Mouse (Mus musculus): ENCODE results near the gene Aff1. TPM values are rescaled to one million over a fixed set of nuclear protein-coding genes. Genes with fewer than 3 reads are reported as not detected.

The Aff1 gene
- polyA plus RNA-seq, 1 experiment from 2014 or later: 19.3 TPM

DNA sequence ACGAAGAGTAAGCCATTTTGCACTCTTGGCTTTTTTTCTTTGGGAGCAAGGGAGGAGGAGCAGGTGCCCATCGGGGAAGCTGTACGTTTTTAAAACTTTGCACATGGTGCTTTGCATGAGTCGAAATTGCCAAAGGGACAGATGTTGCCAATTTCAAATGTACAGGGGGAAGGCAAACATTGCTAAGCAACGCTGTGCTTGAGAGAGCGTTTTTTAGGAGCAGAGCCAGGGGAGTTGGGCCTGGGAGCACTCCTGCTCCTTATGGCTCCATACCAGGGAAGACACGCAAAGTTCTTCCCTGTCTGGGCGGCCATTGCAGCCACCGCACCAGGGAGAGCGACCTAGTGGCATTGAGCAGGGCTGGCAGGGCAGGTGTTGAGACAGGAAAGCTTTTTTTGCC, 105.6 kb downstream of the Aff1 start:
- Histone ChIP-seq H3K9ac (ENCODE audit: low read depth, low read length) (no peak overlapping the region), H3K4me1 (replicated peaks; ENCODE audit: control insufficient read depth, insufficient read depth, low read length) (0 out of 2 replicates have a peak, but pooled peaks cover 2% of the 10 kb centered on the region), H3K4me2 (no peak overlapping the region), H3K27ac (ENCODE audit: low read depth, low read length) (no peak overlapping the region), H3K9me3 (ENCODE audit: control insufficient read depth, low read length) (no peaks in the 10 kb centered on the region), H3K4me3 (ENCODE audit: low read depth, low read length) (no peak overlapping the region), H3K27me3 (replicated peaks; ENCODE audit: control insufficient read depth, insufficient read depth, low read length) (no peaks in the 10 kb centered on the region), H3K36me3 (ENCODE audit: control insufficient read depth, insufficient read depth, low read length) (0 out of 2 replicates have a peak, but pooled peaks cover 2% of the 10 kb centered on the region)
- no peak for ATAC-seq (replicated peaks; ENCODE audit: low FRiP score)
- 85% methylated on average over 10 of the region's 10 CpGs for WGBS
- no peak for DNase-seq (ENCODE audit: low spot score)

DNA sequence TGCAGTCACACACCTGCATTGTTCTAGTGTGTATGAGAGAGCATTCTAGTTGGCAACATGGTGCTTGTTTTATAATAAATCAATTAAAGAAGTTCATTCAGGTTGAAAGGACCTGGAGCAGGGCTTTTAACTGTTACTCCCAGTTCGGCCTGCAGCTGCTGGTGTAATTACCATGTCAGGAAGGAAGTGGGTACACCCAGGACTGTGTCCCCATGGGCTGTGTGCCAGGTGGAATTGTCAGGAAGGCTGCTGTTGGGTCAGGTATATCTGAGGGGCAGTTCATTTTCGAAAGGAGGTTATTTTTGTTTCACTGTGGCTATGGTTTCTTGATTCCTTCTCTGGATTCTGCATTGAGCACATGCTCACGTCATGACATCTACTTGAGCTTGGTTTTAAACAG, 107.3 kb downstream of the Aff1 start:
- DNase-seq (ENCODE audit: low spot score): no peak
- H3K4me3 ChIP-seq (ENCODE audit: low read depth, low read length): no peak overlapping the region
- H3K4me2 ChIP-seq: no peak overlapping the region
- H3K9ac ChIP-seq (ENCODE audit: low read depth, low read length): no peak overlapping the region
- H3K27ac ChIP-seq (ENCODE audit: low read depth, low read length): no peak overlapping the region
- H3K27me3 ChIP-seq (replicated peaks; ENCODE audit: control insufficient read depth, insufficient read depth, low read length): no peaks in the 10 kb centered on the region
- H3K4me1 ChIP-seq (replicated peaks; ENCODE audit: control insufficient read depth, insufficient read depth, low read length): 0 out of 2 replicates have a peak, but pooled peaks cover 2% of the 10 kb centered on the region
- 0 out of 2 replicates have a peak, but pooled peaks cover 2% of the 10 kb centered on the region for H3K36me3 ChIP-seq (ENCODE audit: control insufficient read depth, insufficient read depth, low read length)
- WGBS: 73% methylated on average over 3 of the region's 3 CpGs
- ATAC-seq (replicated peaks; ENCODE audit: low FRiP score): no peak
- no peaks in the 10 kb centered on the region for H3K9me3 ChIP-seq (ENCODE audit: control insufficient read depth, low read length)

DNA sequence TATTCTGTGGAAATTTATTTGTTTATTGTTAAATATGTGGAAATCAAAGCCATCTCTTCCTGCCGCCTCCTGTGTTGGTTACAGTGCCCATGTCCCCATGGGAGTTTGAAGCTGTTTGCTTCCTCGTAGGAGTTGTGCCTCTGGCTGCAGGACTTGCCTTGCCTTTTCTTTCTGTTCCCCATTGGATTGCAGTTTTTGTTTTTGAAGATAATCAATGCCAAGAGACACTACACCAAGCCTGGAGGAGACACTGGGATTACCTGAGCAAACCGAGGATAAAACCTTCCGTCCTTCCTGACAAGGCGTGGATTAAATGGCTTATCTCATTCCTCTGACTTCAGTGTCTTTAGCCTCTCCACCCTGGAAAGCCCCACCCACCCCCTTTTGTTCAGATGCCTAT, 107.8 kb downstream of the Aff1 start:
- 0 out of 2 replicates have a peak, but pooled peaks cover 2% of the 10 kb centered on the region for H3K36me3 ChIP-seq (ENCODE audit: control insufficient read depth, insufficient read depth, low read length)
- no peaks in the 10 kb centered on the region for H3K27me3 ChIP-seq (replicated peaks; ENCODE audit: control insufficient read depth, insufficient read depth, low read length)
- H3K9me3 ChIP-seq (ENCODE audit: control insufficient read depth, low read length): no peaks in the 10 kb centered on the region
- ATAC-seq (replicated peaks; ENCODE audit: low FRiP score) (no peak), DNase-seq (ENCODE audit: low spot score) (no peak)
- H3K4me1 ChIP-seq (replicated peaks; ENCODE audit: control insufficient read depth, insufficient read depth, low read length): 0 out of 2 replicates have a peak, but pooled peaks cover 2% of the 10 kb centered on the region
- no peak overlapping the region for H3K9ac ChIP-seq (ENCODE audit: low read depth, low read length)
- WGBS: 56% methylated on average over 5 of the region's 5 CpGs
- no peak overlapping the region for H3K4me2 ChIP-seq
- H3K4me3 ChIP-seq (ENCODE audit: low read depth, low read length): no peak overlapping the region
- H3K27ac ChIP-seq (ENCODE audit: low read depth, low read length): no peak overlapping the region

DNA sequence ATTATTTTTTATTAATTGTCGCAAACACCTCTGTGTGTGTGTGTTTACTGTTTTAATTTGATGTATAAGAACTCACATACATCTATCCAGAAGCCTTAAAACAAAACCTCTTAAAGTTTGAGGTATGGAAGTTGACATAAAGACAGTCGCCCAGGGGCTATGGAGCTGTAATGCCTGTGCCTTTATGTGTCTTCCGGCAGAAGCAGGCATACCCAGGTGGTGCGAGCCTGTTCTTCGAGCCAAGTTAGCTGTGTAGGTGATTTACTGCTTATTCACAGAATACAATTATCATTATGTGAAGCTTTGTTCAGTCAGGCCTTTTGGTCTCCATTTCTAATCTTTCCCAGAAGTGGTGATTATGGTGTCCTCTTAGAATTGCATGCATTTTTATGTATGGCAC, 111.2 kb downstream of the Aff1 start:
- no peak overlapping the region for H3K27ac ChIP-seq (ENCODE audit: low read depth, low read length)
- peaks cover 6% of the 10 kb centered on the region for H3K4me1 ChIP-seq (replicated peaks; ENCODE audit: control insufficient read depth, insufficient read depth, low read length)
- H3K9ac ChIP-seq (ENCODE audit: low read depth, low read length): no peak overlapping the region
- no peak overlapping the region for H3K4me2 ChIP-seq
- no peaks in the 10 kb centered on the region for H3K27me3 ChIP-seq (replicated peaks; ENCODE audit: control insufficient read depth, insufficient read depth, low read length)
- 0 out of 2 replicates have a peak, but pooled peaks cover 2% of the 10 kb centered on the region for H3K36me3 ChIP-seq (ENCODE audit: control insufficient read depth, insufficient read depth, low read length)
- no peak overlapping the region for H3K4me3 ChIP-seq (ENCODE audit: low read depth, low read length)
- no peak for ATAC-seq (replicated peaks; ENCODE audit: low FRiP score)
- no peak for DNase-seq (ENCODE audit: low spot score)
- H3K9me3 ChIP-seq (ENCODE audit: control insufficient read depth, low read length): no peaks in the 10 kb centered on the region
- 90% methylated on average over 5 of the region's 5 CpGs for WGBS

GRCm38 (mm10) chr5:103803927-103804590, 111.9 kb downstream of the Aff1 start:
- Histone ChIP-seq H3K4me3 (ENCODE audit: low read depth, low read length) (no peak overlapping the region), H3K9me3 (ENCODE audit: control insufficient read depth, low read length) (no peaks in the 10 kb centered on the region), H3K4me1 (replicated peaks; ENCODE audit: control insufficient read depth, insufficient read depth, low read length) (peaks cover 6% of the 10 kb centered on the region), H3K27ac (ENCODE audit: low read depth, low read length) (no peak overlapping the region), H3K36me3 (ENCODE audit: control insufficient read depth, insufficient read depth, low read length) (0 out of 2 replicates have a peak, but pooled peaks cover 2% of the 10 kb centered on the region), H3K27me3 (replicated peaks; ENCODE audit: control insufficient read depth, insufficient read depth, low read length) (no peaks in the 10 kb centered on the region), H3K9ac (ENCODE audit: low read depth, low read length) (no peak overlapping the region), H3K4me2 (no peak overlapping the region)
- ATAC-seq (replicated peaks; ENCODE audit: low FRiP score) (no peak), DNase-seq (ENCODE audit: low spot score) (no peak)
- WGBS: 53% methylated on average over 8 of the region's 8 CpGs

DNA sequence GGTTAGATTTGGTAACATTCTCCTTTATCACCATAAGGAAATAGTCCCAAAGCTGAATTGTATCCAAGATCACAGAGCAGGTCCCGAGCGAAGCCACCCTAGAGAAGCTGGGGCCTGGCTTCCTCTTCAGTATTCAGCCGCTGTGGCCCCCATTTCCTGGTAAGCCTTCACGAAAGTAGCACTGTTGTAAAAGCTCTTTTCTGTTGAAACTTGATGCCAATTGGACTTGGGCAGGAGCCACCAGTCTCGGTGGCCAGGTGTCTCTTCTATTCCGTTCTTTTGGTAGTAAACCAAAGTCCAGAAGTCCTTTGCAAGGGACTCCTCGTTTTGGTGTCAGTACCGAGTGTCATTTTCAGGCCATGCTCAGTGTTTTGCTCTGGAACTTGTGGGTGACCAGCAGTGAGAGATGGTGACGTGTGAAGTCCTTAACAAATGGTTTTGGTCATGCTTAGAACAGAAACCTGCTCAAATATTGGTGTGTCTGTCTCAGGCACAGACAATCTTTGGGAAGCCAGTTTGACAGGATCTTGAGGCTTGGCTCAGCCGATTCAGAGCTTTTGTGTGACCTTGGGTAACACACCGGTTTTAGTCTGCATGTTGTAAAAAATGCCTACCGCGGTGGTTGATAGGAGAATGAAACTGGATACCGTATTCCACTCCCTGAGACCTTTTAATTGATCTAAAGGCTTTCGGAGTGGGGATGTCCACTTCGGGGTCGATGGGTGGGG, 114.8 kb downstream of the Aff1 start:
- ATAC-seq (replicated peaks; ENCODE audit: low FRiP score) (no peak), DNase-seq (ENCODE audit: low spot score) (no peak)
- Histone ChIP-seq H3K4me3 (ENCODE audit: low read depth, low read length) (no peak overlapping the region), H3K4me1 (replicated peaks; ENCODE audit: control insufficient read depth, insufficient read depth, low read length) (peaks cover 4% of the 10 kb centered on the region), H3K27ac (ENCODE audit: low read depth, low read length) (no peak overlapping the region), H3K36me3 (ENCODE audit: control insufficient read depth, insufficient read depth, low read length) (no peaks in the 10 kb centered on the region), H3K9ac (ENCODE audit: low read depth, low read length) (no peak overlapping the region), H3K9me3 (ENCODE audit: control insufficient read depth, low read length) (no peaks in the 10 kb centered on the region), H3K4me2 (no peak overlapping the region), H3K27me3 (replicated peaks; ENCODE audit: control insufficient read depth, insufficient read depth, low read length) (no peaks in the 10 kb centered on the region)
- 74% methylated on average over 17 of the region's 17 CpGs for WGBS

DNA sequence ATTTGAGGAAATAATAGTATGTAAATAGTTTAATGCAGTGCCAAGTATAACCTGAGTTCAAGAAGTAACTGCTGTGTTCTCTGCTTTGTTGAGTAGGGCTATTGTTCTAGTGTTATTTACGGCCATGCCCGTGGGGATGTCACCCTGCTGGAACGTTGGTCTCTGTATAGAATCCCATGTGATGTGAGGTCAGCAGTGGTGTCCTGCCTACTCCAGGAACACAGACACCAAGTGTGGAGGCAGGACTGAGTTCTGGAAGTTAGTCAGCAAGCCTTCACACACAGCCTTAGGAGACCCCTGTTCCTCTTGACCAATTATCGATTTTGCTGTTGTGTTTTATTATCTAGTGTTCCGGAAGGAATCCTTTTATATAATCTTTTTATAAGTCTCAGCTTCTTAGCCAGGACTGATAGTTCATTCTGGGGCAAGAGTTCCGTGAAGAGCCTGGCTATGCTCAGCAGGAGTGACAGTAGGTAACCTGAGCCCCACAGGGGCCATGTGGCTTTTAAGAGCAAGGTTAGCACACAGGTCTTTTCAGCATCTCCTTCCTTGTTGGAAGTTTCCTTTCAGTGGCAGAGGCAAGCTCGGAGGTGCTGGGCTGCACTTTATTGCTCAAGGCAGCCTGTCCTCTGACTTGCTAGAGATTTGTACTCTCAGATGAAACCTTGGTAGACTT, 115.6 kb downstream of the Aff1 start:
- no peak overlapping the region for H3K9ac ChIP-seq (ENCODE audit: low read depth, low read length)
- H3K27me3 ChIP-seq (replicated peaks; ENCODE audit: control insufficient read depth, insufficient read depth, low read length): no peaks in the 10 kb centered on the region
- no peaks in the 10 kb centered on the region for H3K36me3 ChIP-seq (ENCODE audit: control insufficient read depth, insufficient read depth, low read length)
- 69% methylated on average over 7 of the region's 7 CpGs for WGBS
- no peak overlapping the region for H3K4me3 ChIP-seq (ENCODE audit: low read depth, low read length)
- peaks cover 4% of the 10 kb centered on the region for H3K4me1 ChIP-seq (replicated peaks; ENCODE audit: control insufficient read depth, insufficient read depth, low read length)
- ATAC-seq (replicated peaks; ENCODE audit: low FRiP score) (no peak), DNase-seq (ENCODE audit: low spot score) (no peak)
- H3K27ac ChIP-seq (ENCODE audit: low read depth, low read length): no peak overlapping the region
- H3K4me2 ChIP-seq: no peak overlapping the region
- H3K9me3 ChIP-seq (ENCODE audit: control insufficient read depth, low read length): no peaks in the 10 kb centered on the region

- Histone ChIP-seq H3K27ac (ENCODE audit: low read depth, low read length) (no peak overlapping the region), H3K27me3 (replicated peaks; ENCODE audit: control insufficient read depth, insufficient read depth, low read length) (no peaks in the 10 kb centered on the region), H3K9ac (ENCODE audit: low read depth, low read length) (no peak overlapping the region), H3K9me3 (ENCODE audit: control insufficient read depth, low read length) (no peaks in the 10 kb centered on the region), H3K4me1 (replicated peaks; ENCODE audit: control insufficient read depth, insufficient read depth, low read length) (peaks cover 4% of the 10 kb centered on the region), H3K4me2 (no peak overlapping the region), H3K4me3 (ENCODE audit: low read depth, low read length) (no peak overlapping the region), H3K36me3 (ENCODE audit: control insufficient read depth, insufficient read depth, low read length) (no peaks in the 10 kb centered on the region)
- DNase-seq (ENCODE audit: low spot score): no peak
- 93% methylated on average over 7 of the region's 7 CpGs for WGBS
- no peak for ATAC-seq (replicated peaks; ENCODE audit: low FRiP score)
These were observed 117.6 kb downstream of the Aff1 start for GRCm38 (mm10) chr5:103809674-103810330.

Measured in liver, embryonic 11.5 days (tissue).